Mouse (Mus musculus): ENCODE measurements around the gene Alox12.

- TF ChIP-seq CTCF (IDR thresholded peaks at IDR 0.05; ENCODE audit: low read depth, low read length) (no peak), POLR2A (IDR thresholded peaks at IDR 0.05; ENCODE audit: borderline replicate concordance, low read depth, low read length) (no peak)
These were observed 22.6 kb downstream of the Alox12 start for GRCm38 (mm10) chr11:70232546-70232945.

Measured in bone marrow macrophage, adult 2 months (primary cell).